Mouse (Mus musculus): ENCODE data around the gene Gm13871. TPM values are rescaled to one million over a fixed set of nuclear protein-coding genes. Genes with fewer than 3 reads are reported as not detected.
"Not testable (repeated sequence)": the region's sequence is repeated elsewhere in the genome, so short reads cannot be mapped to it uniquely, and the experiment has no call there.

Gene Gm13871
- not detected in 2 replicates for polyA plus RNA-seq (2012; rRNA removed)

DNA sequence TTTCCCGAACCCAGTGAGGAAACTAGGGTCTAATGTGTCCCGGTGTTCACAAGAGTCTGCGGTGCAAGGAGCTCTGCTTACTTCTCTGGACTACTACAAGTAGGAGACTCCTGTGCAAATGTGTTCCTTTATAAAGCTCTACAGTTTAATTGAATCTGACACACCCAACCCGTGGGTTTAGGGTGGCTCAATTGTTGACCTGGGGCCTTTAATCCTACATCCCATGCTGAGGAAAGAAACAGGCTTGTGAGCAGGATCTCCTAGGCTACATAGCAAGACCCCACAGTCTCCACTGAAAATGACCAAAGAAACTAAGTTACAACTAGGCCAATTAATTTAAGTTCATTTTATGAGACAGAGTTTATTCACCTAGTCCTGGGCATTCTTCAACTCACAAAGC lies at the start of gene Gm13871:
Gm13871 (minus strand) TSS at position 101 of the 400 bp plus-strand sequence.
- not testable (repeated sequence) for DNase-seq (ENCODE audit: low read depth)

DNA sequence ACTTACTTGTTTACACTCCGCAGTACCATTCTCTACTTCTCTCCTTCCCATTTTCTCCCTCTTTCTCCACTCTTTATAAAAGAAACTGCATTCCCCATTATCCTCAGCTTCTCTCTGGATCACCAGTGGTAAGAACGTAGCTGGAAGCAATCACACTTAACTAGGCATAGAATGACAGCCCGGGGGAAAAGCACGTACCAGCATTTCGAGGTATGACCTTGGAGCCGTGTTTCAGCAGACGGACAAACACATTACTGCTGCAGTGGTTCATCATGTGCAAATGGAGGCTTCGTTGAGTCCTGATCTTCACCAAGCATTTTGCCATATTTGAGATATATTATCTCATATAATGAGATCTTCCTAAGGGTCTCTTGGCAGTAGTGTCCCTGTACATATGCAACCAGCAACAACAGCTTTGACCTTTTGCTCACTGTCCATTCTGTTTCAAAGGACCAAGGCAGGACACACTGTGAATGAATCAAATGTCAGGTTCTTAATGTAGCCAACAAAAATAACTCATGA lies 44.7 kb upstream of the Gm13871 start, which contains the start of gene 2310002L09Rik:
2310002L09Rik (minus strand) TSS at position 472 of the 522 bp plus-strand sequence.
- no peak for DNase-seq (ENCODE audit: low read depth)

DNA sequence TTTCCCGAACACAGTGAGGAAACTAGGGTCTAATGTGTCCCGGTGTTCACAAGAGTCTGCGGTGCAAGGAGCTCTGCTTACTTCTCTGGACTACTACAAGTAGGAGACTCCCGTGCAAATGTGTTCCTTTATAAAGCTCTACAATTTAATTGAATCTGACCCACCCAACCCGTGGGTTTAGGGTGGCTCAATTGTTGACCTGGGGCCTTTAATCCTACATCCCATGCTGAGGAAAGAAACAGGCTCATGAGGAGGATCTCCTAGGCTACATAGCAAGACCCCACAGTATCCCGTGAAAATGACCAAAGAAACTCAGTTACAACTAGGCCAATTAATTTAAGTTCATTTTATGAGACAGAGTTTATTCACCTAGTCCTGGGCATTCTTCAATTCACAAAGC lies 14.9 kb upstream of the Gm13871 start, which contains the start of gene Gm11756:
Gm11756 (minus strand) TSS at position 101 of the 400 bp plus-strand sequence.
- DNase-seq (ENCODE audit: low read depth), result not testable (repeated sequence)

DNA sequence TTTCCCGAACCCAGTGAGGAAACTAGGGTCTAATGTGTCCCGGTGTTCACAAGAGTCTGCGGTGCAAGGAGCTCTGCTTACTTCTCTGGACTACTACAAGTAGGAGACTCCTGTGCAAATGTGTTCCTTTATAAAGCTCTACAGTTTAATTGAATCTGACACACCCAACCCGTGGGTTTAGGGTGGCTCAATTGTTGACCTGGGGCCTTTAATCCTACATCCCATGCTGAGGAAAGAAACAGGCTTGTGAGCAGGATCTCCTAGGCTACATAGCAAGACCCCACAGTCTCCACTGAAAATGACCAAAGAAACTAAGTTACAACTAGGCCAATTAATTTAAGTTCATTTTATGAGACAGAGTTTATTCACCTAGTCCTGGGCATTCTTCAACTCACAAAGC lies 14.7 kb downstream of the Gm13871 start, which contains the start of gene Gm11757:
Gm11757 (minus strand) TSS at position 101 of the 400 bp plus-strand sequence.
- DNase-seq (ENCODE audit: low read depth), result not testable (repeated sequence)

DNA sequence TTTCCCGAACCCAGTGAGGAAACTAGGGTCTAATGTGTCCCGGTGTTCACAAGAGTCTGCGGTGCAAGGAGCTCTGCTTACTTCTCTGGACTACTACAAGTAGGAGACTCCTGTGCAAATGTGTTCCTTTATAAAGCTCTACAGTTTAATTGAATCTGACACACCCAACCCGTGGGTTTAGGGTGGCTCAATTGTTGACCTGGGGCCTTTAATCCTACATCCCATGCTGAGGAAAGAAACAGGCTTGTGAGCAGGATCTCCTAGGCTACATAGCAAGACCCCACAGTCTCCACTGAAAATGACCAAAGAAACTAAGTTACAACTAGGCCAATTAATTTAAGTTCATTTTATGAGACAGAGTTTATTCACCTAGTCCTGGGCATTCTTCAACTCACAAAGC lies 29.6 kb downstream of the Gm13871 start, which contains the start of gene Gm11758:
Gm11758 (minus strand) TSS at position 101 of the 400 bp plus-strand sequence.
- DNase-seq (ENCODE audit: low read depth), result not testable (repeated sequence)

Other genes starting within 250 kb of the Gm13871 start
- gene Gm11239, start 237.6 kb downstream of the Gm13871 start, polyA plus RNA-seq (2012; rRNA removed), result not detected in 2 replicates
- gene Gm428, start 222.4 kb downstream of the Gm13871 start, polyA plus RNA-seq (2012; rRNA removed), result not detected in 2 replicates
- 7.5 and 9.6 TPM in 2 replicates for gene Rasef, start 115.0 kb downstream of the Gm13871 start, polyA plus RNA-seq (2012; rRNA removed)
- gene Gm11758, start 29.7 kb downstream of the Gm13871 start, polyA plus RNA-seq (2012; rRNA removed), result not detected in 2 replicates
- not detected in 2 replicates for gene Gm11757, start 14.8 kb downstream of the Gm13871 start, polyA plus RNA-seq (2012; rRNA removed)
- gene Gm11756, start 14.8 kb upstream of the Gm13871 start, polyA plus RNA-seq (2012; rRNA removed), result not detected in 2 replicates
- not detected in 2 replicates for gene 2310002L09Rik, start 44.9 kb upstream of the Gm13871 start, polyA plus RNA-seq (2012; rRNA removed)
- 0.08 TPM in 1 of 2 replicates, not detected in the other for gene Frmd3, start 107.5 kb upstream of the Gm13871 start, polyA plus RNA-seq (2012; rRNA removed)